Mouse (Mus musculus) heart, adult 11 months (tissue): ENCODE data around the gene Wdr46.

ENCODE experiments used
- DNase-seq: peaks from one replicate; pipeline ENCODE4 v3.0.0; 2022

Wdr46 gene

DNA sequence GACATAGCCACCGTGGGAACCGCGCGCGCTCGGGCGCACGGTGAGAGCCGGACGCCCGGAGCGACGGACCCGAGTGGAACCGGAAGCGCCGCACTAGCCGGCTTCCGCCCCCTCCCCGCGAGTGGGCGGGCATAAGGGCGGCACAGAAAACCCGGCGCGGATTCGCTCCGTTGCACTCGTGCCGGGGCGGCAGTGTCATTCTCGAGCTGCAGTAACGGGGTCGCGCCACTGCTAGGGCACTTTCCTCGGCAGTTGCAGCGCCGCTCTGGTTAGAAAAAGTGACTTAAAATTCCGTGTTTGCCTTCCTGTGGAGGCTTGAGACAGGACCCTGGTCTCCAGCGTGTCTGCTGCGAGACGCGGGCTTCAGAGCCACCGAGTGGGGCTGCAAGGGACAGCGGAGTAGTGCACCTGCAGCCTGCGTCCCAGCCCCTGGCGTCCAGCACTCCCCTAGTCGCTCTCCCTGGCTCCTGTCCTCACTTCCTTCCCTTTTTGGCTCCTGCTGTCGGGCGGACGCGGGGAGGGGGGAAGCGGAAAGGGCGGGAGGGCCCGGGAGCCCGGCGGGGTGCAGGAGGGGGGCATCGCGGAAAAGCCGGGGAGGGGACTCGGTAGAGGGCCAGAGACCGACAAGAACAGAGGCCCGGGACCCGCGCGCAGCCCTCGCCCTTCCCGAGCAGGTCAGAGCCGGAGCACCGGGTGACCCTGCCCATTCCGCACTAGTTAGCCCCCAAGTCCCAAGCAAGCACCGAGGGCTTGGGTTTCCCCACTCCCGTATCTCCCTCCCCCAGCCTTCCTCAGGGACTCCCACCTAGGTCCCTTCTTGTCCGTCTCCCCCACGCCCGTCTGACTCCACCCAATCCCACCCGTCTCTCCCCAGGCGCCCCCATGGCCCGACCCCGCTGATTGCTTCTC is 10.8 kb upstream of the Wdr46 start, which contains the start of gene Rgl2:
Gene Rgl2, plus strand, starts transcription at position 173 of the 909 bp plus-strand sequence.
- DNase-seq: peak; percentile 99

DNA sequence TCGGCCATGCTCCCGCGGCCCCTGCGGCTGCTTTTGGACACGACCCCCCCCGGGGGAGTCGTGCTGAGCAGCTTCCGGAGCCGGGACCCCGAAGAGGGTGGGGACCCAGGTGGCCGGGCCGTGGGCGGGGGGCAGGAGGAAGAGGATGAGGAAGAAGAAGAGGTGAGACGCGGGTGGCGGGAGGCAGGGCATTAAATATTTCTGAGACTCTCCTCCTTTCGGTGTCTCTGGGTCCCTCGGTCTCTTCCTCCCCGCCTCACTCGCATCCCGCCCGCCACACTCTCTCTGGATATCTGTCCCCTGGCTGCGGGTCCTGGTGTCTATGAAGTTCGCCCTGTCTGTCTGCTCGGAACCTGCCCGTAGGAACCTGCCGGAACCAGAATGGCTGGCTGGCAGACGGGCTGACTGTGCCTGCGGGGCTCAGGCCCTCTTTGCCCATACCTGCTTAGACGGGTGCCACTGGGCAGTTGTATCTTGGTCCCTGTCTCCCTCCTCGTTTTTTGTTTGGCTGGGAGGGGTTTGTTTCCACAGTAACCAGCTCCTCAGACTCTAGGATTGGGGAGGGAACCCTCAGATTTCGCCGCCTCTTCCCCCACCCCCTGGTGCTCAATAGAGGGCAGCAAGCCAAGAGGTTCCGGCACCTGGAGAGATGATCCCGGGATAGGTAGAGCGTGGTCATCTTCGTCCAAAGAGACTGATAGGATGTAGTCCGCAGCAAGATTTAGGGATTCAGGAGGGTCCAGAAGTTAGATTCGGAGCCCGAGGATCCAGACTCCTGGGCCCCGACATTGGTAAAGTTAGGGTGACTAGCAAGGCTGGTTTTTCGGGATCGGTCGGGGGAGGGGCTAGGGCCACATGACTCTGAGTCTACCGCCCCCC is 9.9 kb upstream of the Wdr46 start:
- DNase-seq: peak; percentile 98

DNA sequence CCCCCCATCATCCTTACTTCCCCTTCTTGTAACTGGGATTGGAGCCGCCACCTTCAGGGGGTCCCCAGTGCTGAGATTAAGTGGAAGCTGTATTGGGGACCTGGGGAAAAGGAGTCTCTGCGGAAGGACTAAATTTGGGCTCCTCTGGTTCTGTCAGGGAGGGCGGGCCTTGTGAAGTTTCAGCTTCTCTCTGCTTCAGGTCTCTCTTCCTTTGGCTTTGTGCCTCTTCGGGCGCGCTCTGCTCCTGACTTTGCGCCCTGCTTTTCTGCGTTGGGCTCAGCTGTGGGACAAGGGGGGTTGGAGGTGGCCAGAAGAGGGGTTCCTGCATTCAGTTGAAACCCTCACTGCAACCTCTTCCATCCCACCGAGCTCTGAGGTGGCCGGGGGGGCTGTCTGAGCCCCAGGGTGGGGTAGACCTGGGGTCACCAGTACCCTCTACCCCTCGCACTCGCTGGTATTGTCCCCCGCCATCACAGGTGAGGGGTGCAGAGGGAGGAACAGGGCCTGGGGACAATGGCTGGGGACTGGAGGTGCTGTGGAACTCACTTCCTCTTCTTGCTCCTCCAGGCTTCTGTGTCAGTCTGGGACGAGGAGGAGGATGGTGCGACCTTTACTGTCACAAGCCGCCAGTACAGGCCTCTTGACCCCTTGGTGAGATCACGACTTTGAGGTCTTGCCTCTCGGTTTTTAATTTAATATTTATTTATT is 9.1 kb upstream of the Wdr46 start:
- DNase-seq: peak; percentile 96

DNA sequence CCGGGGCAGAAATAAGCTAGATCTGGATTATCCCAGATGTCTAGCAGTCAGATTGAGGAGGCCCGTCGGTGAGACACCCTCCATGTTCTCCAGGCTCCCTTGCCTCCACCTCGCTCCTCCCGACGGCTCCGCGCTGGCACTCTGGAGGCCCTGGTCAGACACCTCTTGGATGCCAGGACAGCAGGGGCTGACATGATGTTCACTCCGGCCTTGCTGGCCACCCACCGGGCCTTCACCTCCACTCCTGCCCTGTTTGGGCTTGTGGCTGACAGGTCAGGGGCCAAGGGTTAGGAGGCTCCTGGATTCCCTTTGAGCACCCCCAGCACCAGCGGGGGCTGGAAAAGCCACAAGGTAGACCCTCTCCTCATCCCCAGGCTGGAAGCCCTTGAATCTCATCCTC is 8.5 kb upstream of the Wdr46 start:
- DNase-seq: peak; percentile 93

DNA sequence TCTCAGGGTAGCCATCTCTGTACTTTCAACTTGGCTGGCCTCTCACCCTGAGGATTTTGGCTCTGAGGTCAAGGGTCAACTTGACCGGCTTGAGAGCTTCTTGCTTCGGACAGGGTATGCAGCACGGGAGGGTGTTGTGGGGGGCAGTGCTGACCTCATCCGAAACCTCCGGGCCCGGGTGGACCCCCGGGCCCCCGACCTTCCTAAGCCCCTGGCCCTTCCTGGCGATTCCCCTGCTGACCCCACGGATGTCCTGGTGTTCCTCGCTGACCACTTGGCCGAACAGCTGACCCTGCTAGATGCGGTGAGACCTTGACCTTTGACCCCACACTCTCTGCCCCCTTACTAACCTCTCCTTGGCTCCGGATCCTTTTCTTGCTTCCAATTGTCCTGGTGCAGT is 8.0 kb upstream of the Wdr46 start:
- DNase-seq: peak; percentile 93

DNA sequence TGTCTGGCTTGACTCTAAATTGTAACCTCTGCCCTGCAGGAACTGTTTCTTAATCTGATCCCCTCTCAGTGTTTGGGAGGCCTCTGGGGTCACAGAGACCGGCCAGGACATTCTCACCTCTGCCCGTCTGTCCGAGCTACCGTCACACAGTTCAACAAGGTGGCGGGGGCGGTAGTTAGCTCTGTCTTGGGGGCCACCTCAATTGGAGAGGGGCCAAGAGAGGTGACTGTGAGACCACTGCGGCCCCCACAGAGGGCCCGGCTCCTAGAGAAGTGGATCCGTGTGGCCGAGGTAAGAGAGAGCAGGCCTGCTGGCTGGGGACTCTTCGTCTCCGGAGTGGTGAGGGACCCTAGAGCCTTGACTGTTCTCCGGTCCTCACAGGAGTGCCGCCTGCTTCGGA is 7.5 kb upstream of the Wdr46 start:
- DNase-seq: peak; percentile 91

DNA sequence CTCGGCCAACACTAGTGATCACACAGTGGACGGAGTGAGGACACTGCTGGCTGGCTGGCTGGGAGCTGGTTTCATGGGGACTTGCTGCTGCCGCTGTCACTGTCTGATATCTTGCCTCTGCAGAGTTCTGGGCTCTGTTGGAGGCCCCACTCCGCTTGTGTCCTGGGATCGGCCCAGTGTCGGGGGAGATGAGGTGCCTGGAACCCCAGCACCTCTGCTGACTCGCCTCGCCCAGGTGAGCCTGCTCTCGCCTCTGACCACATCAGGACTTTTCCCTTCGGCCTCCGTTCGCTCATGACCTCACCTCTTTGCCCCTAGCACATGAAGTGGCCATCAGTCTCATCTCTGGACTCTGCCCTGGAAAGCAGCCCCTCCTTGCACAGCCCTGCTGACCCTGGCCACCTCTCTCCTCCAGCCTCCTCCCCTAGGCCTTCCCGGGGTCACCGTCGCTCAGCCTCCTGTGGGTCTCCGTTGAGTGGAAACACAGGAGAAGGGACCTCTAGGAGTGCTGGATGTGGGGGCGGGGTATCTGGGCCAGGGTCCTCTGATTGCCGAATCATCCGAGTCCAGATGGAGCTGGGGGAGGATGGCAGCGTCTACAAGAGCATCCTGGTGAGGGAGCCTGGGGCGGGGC is 4.9 kb upstream of the Wdr46 start:
- peak; percentile 91 for DNase-seq

DNA sequence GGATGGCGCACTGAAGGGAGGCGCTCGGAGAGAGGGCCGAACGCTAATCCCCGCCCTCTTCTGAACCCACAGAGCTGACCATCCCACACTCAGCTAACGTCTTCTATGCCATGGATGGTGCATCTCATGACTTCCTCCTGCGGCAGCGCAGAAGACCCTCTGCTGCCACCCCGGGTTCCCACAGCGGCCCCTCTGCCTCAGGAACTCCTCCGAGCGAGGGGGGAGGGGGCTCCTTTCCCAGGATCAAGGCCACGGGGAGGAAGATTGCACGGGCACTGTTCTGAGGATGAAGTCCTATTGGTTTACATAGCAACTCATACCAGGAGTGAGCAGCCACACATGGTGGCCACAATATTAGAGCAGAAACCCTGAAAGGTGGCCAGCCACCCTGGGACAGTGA is 3.5 kb upstream of the Wdr46 start:
- DNase-seq: peak; percentile 90

DNA sequence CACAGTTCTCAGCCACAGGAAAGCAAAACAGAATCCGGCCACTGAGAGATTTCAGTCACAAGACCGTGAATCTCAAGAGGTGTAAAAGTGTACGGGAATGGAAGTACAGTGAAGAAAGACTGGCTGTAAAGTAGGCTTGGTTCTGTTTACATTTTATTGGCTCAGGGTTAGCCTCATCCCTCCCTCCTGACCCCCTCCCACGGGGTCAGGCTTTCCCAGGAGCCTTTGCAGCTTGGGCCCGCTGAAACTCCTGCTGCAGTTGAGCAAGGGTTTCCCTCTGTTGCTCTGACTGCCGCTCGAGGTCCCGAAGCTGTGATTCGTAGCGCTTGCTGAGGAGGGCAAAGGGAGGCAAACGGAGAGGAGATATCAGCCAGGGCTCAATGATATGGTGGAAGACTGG is 1.7 kb upstream of the Wdr46 start:
- DNase-seq: no peak

DNA sequence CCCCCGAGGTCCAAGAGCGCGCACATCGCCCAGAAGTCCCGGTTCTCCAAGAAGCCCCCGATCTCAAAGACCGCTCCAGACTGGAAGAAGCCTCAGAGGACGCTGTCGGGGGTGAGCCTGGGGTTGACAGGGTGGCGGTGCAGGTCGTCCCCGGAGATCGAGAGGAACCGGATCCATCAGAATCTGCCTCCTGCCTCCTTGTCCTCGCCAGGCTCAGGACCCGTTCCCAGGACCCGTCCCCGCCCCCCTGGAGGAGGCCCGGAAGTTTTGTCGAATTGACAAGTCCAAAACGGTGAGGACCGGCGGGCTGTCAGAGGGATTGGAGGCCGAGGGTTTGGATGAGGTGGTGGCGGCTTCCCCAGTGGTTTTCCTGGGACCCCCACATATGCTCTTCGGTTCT is 521 bp downstream of the Wdr46 start:
- DNase-seq: no peak

DNA sequence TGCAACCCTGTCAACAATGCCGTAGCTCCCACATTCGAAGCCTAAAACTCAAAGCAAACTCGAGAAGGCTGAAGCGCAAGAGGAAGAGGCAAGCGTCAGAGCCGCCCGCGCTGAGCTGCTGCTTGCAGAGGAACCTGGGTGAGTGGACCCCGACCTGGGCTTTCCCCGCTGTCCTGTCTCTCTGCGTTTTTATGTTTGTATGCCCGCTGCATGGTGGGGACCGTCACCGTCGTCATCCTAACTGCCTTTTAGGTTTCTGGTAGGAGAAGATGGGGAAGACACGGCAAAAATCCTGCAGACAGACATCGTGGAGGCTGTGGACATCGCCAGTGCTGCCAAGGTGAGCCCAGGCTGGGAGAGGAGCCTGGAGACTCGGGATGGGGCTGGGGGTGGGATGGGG is 921 bp downstream of the Wdr46 start:
- DNase-seq: peak; percentile 91

DNA sequence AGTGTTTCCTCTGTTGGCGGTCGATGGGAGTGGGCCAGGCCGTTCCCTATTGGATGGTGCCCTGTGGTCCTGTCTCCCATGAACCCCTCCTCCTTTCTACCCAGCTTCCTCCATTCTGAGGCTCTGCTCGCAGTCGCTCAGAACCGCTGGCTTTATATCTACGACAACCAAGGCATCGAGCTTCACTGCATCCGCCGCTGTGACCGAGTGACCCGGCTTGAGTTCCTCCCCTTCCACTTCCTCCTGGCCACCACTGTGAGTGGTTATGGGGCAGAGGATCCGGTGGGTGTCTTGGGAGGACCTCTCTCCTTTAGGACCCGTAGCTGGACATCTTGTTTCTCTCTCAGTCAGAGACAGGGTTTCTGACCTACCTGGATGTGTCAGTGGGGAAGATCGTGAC is 3.0 kb downstream of the Wdr46 start:
- DNase-seq: peak; percentile 91

DNA sequence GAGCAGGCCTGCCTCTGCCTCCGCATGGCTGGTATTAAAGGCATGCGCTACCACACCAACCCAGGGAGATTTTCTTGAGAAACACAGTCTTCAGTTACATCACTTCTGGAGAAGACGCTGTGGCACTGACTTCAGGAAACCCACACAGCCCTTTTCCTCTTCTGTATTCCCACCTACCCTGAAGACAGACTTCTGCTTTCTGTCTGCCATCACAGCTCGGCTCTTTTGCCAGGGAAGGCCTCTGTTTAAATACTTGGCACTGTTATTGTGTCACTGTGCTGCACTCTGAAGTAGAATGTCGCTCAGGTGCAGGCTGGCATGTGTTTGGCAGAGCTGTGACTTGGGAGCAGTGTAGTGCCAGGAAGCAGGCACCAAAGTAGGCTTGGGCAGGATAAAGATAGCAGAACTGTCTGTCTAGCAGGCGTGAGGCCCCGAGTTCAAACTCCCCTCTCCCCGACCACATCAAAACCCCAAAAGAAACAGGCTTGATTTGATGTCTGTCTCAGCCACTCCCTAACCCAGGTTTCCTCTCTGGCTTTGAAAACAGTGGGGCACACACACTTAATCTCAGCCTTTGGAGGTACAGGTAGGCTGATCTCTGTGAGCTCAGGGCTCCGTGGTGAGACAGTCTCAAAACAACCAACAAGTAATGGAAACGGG is 7.1 kb downstream of the Wdr46 start:
- peak; percentile 93 for DNase-seq

DNA sequence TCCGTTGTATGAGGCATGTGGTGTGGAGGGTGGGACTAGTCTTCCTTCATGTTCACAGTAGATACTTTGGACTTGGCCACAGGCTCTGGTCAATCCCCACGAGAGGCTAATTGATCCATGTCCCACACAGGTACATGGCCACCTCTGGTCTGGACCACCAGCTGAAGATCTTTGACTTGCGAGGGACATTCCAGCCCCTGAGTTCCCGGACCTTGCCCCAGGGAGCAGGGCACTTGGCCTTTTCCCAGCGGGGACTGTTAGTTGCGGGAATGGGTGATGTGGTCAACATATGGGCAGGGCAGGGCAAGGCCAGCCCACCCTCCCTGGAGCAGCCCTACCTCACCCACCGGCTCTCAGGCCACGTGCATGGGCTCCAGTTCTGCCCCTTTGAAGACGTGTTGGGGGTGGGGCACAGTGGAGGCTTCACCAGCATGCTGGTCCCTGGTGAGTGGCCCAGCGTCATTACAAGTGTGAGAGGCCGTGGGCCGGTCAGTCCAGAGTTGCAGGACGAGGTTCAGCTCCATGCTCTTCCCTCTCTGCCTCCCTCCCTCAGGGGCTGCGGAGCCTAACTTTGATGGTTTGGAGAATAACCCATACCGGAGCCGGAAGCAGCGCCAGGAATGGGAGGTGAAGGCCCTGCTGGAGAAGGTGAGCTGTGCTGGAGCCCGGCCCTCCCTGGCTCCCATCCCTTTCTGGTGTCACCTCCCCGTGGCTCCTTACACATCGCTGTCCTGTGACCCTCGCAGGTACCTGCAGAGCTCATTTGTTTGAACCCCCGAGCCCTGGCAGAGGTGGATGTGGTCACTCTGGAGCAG is 7.8 kb downstream of the Wdr46 start:
- DNase-seq: peak; percentile 91

DNA sequence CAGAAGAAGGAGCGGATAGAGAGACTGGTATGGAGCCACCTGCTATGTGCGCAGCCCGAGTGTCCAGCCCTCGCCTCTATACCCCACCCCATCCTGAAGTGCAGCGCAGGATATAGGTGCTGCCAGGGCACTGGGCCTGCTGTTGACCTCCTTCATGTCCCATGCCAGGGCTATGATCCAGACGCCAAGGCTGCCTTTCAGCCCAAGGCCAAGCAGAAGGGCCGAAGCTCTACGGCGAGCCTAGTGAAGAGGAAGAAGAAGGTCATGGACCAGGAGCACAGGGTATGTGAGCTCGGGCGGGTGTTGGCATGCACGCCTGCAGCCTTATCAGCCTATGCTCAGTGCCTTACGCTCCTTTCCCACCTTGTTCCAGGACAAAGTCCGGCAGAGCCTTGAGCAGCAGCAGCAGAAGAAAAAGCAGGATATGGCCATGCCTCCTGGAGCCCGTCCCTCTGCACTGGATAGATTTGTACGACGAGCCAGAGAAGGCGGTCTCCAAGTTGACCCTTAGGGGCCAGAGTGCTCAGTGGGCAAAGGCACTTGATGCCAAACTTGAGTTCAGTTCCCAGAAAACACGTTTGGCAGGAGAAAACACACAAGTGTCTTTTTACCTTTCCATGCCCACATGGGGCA is 8.6 kb downstream of the Wdr46 start:
- DNase-seq: peak; percentile 93

DNA sequence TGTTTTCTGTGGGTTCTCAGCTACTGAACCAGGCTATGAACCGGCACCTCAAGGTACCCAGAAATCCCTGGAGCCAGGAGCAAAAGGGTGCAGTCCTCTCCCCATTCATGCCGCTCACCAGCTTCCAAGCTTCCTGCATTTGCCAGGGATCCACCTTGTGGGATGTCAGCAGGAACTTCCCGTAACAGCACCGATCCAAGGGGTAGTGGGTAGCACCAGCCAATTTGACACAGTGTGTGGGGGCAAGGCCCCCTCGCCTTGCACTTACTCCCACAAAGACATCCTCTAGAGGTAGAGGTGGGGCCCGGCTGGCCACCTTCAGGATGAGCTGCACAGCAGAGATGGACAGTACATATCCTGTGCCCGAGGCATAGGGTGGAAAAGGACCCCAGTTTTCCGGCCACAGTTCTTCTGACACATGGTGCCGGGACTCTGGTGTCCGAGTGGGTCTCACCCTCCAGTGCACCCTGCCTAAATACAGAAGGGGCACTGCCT is 9.7 kb downstream of the Wdr46 start:
- DNase-seq: peak; percentile 93

DNA sequence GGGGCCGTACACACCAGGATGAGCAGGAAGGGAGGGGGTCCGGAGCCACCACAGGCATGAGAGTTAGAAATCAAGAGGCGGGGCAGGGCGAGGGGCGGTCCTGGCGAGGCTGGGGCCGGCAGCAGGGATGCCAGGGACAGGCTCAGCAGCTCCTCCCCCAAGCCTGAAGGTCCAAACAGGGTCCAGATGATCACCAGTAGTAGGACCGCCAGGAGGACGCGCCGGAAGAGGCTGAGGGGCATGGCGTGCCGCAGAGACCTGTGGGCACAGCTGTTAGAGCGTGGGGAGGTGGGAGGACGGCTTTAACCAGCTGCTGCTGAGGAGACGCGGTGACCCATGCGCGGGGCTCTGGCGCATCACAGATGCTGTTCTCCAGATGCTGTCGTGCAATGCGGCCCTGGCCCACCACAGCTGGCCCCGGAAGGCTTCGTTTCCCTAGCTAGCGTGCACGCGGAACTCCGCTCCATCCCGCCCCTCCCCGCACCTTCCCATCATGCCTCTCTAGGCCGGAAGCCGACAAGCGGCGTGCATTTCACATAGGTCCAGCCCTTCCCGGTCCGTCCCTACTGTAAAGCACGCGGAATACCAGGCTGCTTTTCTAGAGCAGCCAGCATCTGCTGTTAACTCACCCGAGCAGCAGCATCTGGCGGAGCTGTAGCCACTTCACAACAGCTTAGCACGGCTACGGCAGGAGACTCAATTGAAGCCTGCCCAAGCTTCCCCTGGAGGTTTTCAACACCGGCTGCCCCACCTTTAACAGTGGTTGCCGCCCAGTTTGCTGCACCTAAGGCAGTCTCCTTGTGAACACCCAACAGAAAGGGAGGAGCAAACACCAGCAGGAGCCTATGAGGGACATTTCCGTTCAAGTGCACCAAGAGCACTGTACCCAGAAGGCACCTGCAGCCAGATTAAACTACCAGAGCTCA is 10.8 kb downstream of the Wdr46 start, which contains the start of gene B3galt4:
Gene B3galt4, minus strand, starts transcription at position 468 of the 926 bp plus-strand sequence.
- DNase-seq: peak; percentile 98

DNA sequence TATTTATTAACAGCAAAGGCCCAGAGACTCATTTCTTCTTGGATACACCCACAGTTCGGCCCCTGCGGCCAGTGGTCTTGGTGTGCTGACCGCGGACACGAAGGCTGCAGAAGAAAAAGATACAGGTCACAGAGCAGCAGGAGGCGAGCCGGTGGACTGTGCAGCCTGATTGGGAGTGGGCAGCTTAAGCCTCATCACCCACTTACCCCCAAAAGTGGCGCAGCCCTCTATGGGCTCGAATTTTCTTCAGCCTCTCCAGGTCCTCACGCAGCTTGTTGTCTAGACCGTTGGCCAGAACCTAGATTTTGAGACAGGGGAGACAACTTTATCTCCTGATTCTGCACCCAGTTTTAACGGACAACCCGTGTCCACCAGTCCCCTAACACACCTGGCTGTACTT is 11.6 kb downstream of the Wdr46 start:
- DNase-seq: peak; percentile 89

DNA sequence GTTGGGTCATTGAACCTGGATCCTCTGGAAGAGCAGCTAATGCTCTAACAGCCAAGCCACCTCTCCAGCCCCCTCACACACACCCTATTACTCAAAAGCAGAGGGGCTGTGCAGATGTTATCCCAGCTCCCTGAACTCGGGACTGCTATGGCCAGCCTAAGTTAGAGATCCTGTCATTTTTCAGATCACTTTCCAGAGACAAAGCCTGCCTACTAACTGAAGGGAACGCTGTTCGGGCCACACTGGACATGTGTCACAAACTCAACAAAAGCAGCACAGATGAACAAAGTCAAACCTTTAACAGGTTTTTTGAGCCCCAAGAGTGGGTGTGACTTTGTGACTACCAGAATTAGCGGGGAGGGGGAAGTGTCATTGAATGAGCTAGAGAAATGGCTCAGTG is 12.4 kb downstream of the Wdr46 start:
- peak; percentile 86 for DNase-seq
